Mouse (Mus musculus): ENCODE data around the gene Hist1h3d. TPM values are rescaled to one million over a fixed set of nuclear protein-coding genes. Genes with fewer than 3 reads are reported as not detected.
A peak's percentile ranks its signal among the peaks of the same experiment; 100 is the strongest.
"Not testable (repeated sequence)": the region's sequence is repeated elsewhere in the genome, so short reads cannot be mapped to it uniquely, and the experiment has no call there.

Gene Hist1h3d
- polyA plus RNA-seq, 1 experiment: 161 TPM

- H3K27me3 ChIP-seq (ENCODE audit: control insufficient read depth, insufficient read depth, low read length): no peaks in the 10 kb centered on the region
- peaks cover 6% of the 10 kb centered on the region for H3K4me1 ChIP-seq (replicated peaks; ENCODE audit: control insufficient read depth, insufficient read depth, low read length)
- H3K36me3 ChIP-seq (ENCODE audit: control insufficient read depth, insufficient read depth, low read length): no peaks in the 10 kb centered on the region
- H3K4me3 ChIP-seq (ENCODE audit: control insufficient read depth, insufficient read depth, low read length): no peak overlapping the region
- 38% methylated on average over 7 of the region's 7 CpGs for WGBS
- no peak for DNase-seq
- no peak overlapping the region for H3K27ac ChIP-seq (ENCODE audit: control insufficient read depth, insufficient read depth, low read length)
- TF ChIP-seq POLR2A (IDR thresholded peaks at IDR 0.05; ENCODE audit: control insufficient read depth, extremely low read depth, insufficient read depth, low read length, poor library complexity) (no peak), CTCF (IDR thresholded peaks at IDR 0.05; ENCODE audit: borderline replicate concordance, control insufficient read depth, extremely low read depth, insufficient read depth, low read length, poor library complexity) (no peak)
Observed at GRCm38 (mm10) chr13:23536076-23536822, 39.3 kb upstream of the Hist1h3d start.

GRCm38 (mm10) chr13:23537006-23537710 lies 38.4 kb upstream of the Hist1h3d start:
- Histone ChIP-seq H3K36me3 (ENCODE audit: control insufficient read depth, insufficient read depth, low read length) (no peaks in the 10 kb centered on the region), H3K4me3 (ENCODE audit: control insufficient read depth, insufficient read depth, low read length) (no peak overlapping the region), H3K27ac (ENCODE audit: control insufficient read depth, insufficient read depth, low read length) (no peak overlapping the region), H3K4me1 (replicated peaks; ENCODE audit: control insufficient read depth, insufficient read depth, low read length) (peaks cover 6% of the 10 kb centered on the region), H3K27me3 (ENCODE audit: control insufficient read depth, insufficient read depth, low read length) (no peaks in the 10 kb centered on the region)
- no peak for DNase-seq
- 56% methylated on average over 3 of the region's 3 CpGs for WGBS
- no peak for TF ChIP-seq CTCF (IDR thresholded peaks at IDR 0.05; ENCODE audit: borderline replicate concordance, control insufficient read depth, extremely low read depth, insufficient read depth, low read length, poor library complexity)
- no peak for TF ChIP-seq POLR2A (IDR thresholded peaks at IDR 0.05; ENCODE audit: control insufficient read depth, extremely low read depth, insufficient read depth, low read length, poor library complexity)

- WGBS: 93% methylated on average over 5 of the region's 5 CpGs
- Histone ChIP-seq H3K27ac (ENCODE audit: control insufficient read depth, insufficient read depth, low read length) (no peak overlapping the region), H3K4me1 (replicated peaks; ENCODE audit: control insufficient read depth, insufficient read depth, low read length) (peaks cover 4% of the 10 kb centered on the region), H3K27me3 (ENCODE audit: control insufficient read depth, insufficient read depth, low read length) (no peaks in the 10 kb centered on the region), H3K4me3 (ENCODE audit: control insufficient read depth, insufficient read depth, low read length) (no peak overlapping the region), H3K36me3 (ENCODE audit: control insufficient read depth, insufficient read depth, low read length) (no peaks in the 10 kb centered on the region)
- no peak for TF ChIP-seq CTCF (IDR thresholded peaks at IDR 0.05; ENCODE audit: borderline replicate concordance, control insufficient read depth, extremely low read depth, insufficient read depth, low read length, poor library complexity)
- no peak for TF ChIP-seq POLR2A (IDR thresholded peaks at IDR 0.05; ENCODE audit: control insufficient read depth, extremely low read depth, insufficient read depth, low read length, poor library complexity)
- DNase-seq: no peak
Observed at GRCm38 (mm10) chr13:23538249-23538648, 37.3 kb upstream of the Hist1h3d start.

GRCm38 (mm10) chr13:23539821-23540220 lies 35.7 kb upstream of the Hist1h3d start:
- not testable (repeated sequence) for H3K27me3 ChIP-seq (ENCODE audit: control insufficient read depth, insufficient read depth, low read length); H3K27ac ChIP-seq (ENCODE audit: control insufficient read depth, insufficient read depth, low read length); DNase-seq; H3K4me1 ChIP-seq (replicated peaks; ENCODE audit: control insufficient read depth, insufficient read depth, low read length); H3K4me3 ChIP-seq (ENCODE audit: control insufficient read depth, insufficient read depth, low read length); H3K36me3 ChIP-seq (ENCODE audit: control insufficient read depth, insufficient read depth, low read length)
- WGBS: 85% methylated on average over 1 of the region's 1 CpGs

GRCm38 (mm10) chr13:23541497-23541896 lies 34.1 kb upstream of the Hist1h3d start:
- peaks cover 2% of the 10 kb centered on the region; the same call in 1 of the 2 replicates for H3K4me1 ChIP-seq (replicated peaks; ENCODE audit: control insufficient read depth, insufficient read depth, low read length)
- H3K27ac ChIP-seq (ENCODE audit: control insufficient read depth, insufficient read depth, low read length): no peak overlapping the region
- H3K4me3 ChIP-seq (ENCODE audit: control insufficient read depth, insufficient read depth, low read length): no peak overlapping the region
- no peaks in the 10 kb centered on the region for H3K36me3 ChIP-seq (ENCODE audit: control insufficient read depth, insufficient read depth, low read length)
- no peaks in the 10 kb centered on the region for H3K27me3 ChIP-seq (ENCODE audit: control insufficient read depth, insufficient read depth, low read length)
- 94% methylated on average over 3 of the region's 3 CpGs for WGBS
- DNase-seq: no peak
- TF ChIP-seq POLR2A (IDR thresholded peaks at IDR 0.05; ENCODE audit: control insufficient read depth, extremely low read depth, insufficient read depth, low read length, poor library complexity) (no peak), CTCF (IDR thresholded peaks at IDR 0.05; ENCODE audit: borderline replicate concordance, control insufficient read depth, extremely low read depth, insufficient read depth, low read length, poor library complexity) (no peak)

- WGBS: 27% methylated on average over 3 of the region's 3 CpGs
- not testable (repeated sequence) for H3K4me1 ChIP-seq (replicated peaks; ENCODE audit: control insufficient read depth, insufficient read depth, low read length); H3K36me3 ChIP-seq (ENCODE audit: control insufficient read depth, insufficient read depth, low read length); H3K27me3 ChIP-seq (ENCODE audit: control insufficient read depth, insufficient read depth, low read length); DNase-seq
- peak overlapping the region; percentile 85 for H3K27ac ChIP-seq (ENCODE audit: control insufficient read depth, insufficient read depth, low read length)
- H3K4me3 ChIP-seq (ENCODE audit: control insufficient read depth, insufficient read depth, low read length): peak overlapping the region; percentile 57
Observed at GRCm38 (mm10) chr13:23542225-23542980, 33.2 kb upstream of the Hist1h3d start.
